Mouse (Mus musculus): ENCODE results near the gene Hist1h2af. TPM values are rescaled to one million over a fixed set of nuclear protein-coding genes. Genes with fewer than 3 reads are reported as not detected.
A peak's percentile ranks its signal among the peaks of the same experiment; 100 is the strongest.
"Not testable (repeated sequence)": the region's sequence is repeated elsewhere in the genome, so short reads cannot be mapped to it uniquely, and the experiment has no call there.

Gene Hist1h2af
- polyA plus RNA-seq, 1 experiment from 2014 or later = 7.8 TPM

GRCm38 (mm10) chr13:23574546-23575170 lies 41.0 kb downstream of the Hist1h2af start:
- Histone ChIP-seq H3K9ac (replicated peaks; ENCODE audit: low read length) (peak overlapping the region; percentile 61), H3K4me3 (ENCODE audit: low read depth, low read length) (peak overlapping the region; percentile 30), H3K4me2 (ENCODE audit: low read depth, low read length) (peak overlapping the region; percentile 52), H3K27ac (replicated peaks; ENCODE audit: low read depth, low read length) (peak overlapping the region; percentile 91)
- not testable (repeated sequence) for ATAC-seq (replicated peaks; ENCODE audit: insufficient number of reproducible peaks, low FRiP score, low TSS enrichment, low read depth); H3K27me3 ChIP-seq (ENCODE audit: control insufficient read depth, insufficient read depth, low read length); H3K9me3 ChIP-seq (replicated peaks; ENCODE audit: control insufficient read depth, low read length); H3K4me1 ChIP-seq (ENCODE audit: control insufficient read depth, insufficient read depth, low read length); H3K36me3 ChIP-seq (replicated peaks; ENCODE audit: control insufficient read depth, insufficient read depth, low read depth, low read length)
- WGBS = 0% methylated on average over 5 of the region's 39 CpGs
- peak; percentile 59 for DNase-seq (ENCODE audit: low spot score)

GRCm38 (mm10) chr13:23575271-23575851 lies 41.7 kb downstream of the Hist1h2af start, which contains the start of gene Hist1h3d:
Gene Hist1h3d, plus strand, starts transcription at chr13:23575763.
- no peaks in the 10 kb centered on the region for H3K4me1 ChIP-seq (ENCODE audit: control insufficient read depth, insufficient read depth, low read length)
- ATAC-seq (replicated peaks; ENCODE audit: insufficient number of reproducible peaks, low FRiP score, low TSS enrichment, low read depth) = peak; percentile 53

GRCm38 (mm10) chr13:23575864-23576313 lies 42.2 kb downstream of the Hist1h2af start:
- not testable (repeated sequence) for H3K4me1 ChIP-seq (ENCODE audit: control insufficient read depth, insufficient read depth, low read length); H3K27me3 ChIP-seq (ENCODE audit: control insufficient read depth, insufficient read depth, low read length); ATAC-seq (replicated peaks; ENCODE audit: insufficient number of reproducible peaks, low FRiP score, low TSS enrichment, low read depth); H3K36me3 ChIP-seq (replicated peaks; ENCODE audit: control insufficient read depth, insufficient read depth, low read depth, low read length); H3K9me3 ChIP-seq (replicated peaks; ENCODE audit: control insufficient read depth, low read length)
- DNase-seq (ENCODE audit: low spot score) = peak; percentile 50
- peak overlapping the region; percentile 48 for H3K4me3 ChIP-seq (ENCODE audit: low read depth, low read length)
- WGBS = 0% methylated on average over 9 of the region's 40 CpGs
- peak overlapping the region; percentile 79 for H3K9ac ChIP-seq (replicated peaks; ENCODE audit: low read length)
- H3K27ac ChIP-seq (replicated peaks; ENCODE audit: low read depth, low read length) = peak overlapping the region; percentile 91
- H3K4me2 ChIP-seq (ENCODE audit: low read depth, low read length) = peak overlapping the region; percentile 67

More at GRCm38 (mm10) chr13:23575271-23575851, 41.7 kb downstream of the Hist1h2af start, which contains the start of gene Hist1h3d:
- DNase-seq (ENCODE audit: low spot score) = peak; percentile 91
- H3K9me3 ChIP-seq (replicated peaks; ENCODE audit: control insufficient read depth, low read length) = no peaks in the 10 kb centered on the region
- WGBS = under 1% methylated on average over 17 of the region's 18 CpGs
- H3K4me2 ChIP-seq (ENCODE audit: low read depth, low read length) = peak within 1 kb of the TSS; percentile 67
- no peaks in the 10 kb centered on the region for H3K36me3 ChIP-seq (replicated peaks; ENCODE audit: control insufficient read depth, insufficient read depth, low read depth, low read length)
- H3K4me3 ChIP-seq (ENCODE audit: low read depth, low read length) = peak within 1 kb of the TSS; percentile 48
- peak within 1 kb of the TSS; percentile 79 for H3K9ac ChIP-seq (replicated peaks; ENCODE audit: low read length)
- H3K27me3 ChIP-seq (ENCODE audit: control insufficient read depth, insufficient read depth, low read length) = no peaks in the 10 kb centered on the region
- peak within 1 kb of the TSS; percentile 91 for H3K27ac ChIP-seq (replicated peaks; ENCODE audit: low read depth, low read length)

GRCm38 (mm10) chr13:23576351-23576881 lies 42.7 kb downstream of the Hist1h2af start:
- H3K4me3 ChIP-seq (ENCODE audit: low read depth, low read length) = peak overlapping the region; percentile 48
- peak overlapping the region; percentile 91 for H3K27ac ChIP-seq (replicated peaks; ENCODE audit: low read depth, low read length)
- H3K27me3 ChIP-seq (ENCODE audit: control insufficient read depth, insufficient read depth, low read length) = no peaks in the 10 kb centered on the region
- H3K4me1 ChIP-seq (ENCODE audit: control insufficient read depth, insufficient read depth, low read length) = no peaks in the 10 kb centered on the region
- no peak for ATAC-seq (replicated peaks; ENCODE audit: insufficient number of reproducible peaks, low FRiP score, low TSS enrichment, low read depth)
- H3K9ac ChIP-seq (replicated peaks; ENCODE audit: low read length) = peak overlapping the region; percentile 79
- 2% methylated on average over 7 of the region's 7 CpGs for WGBS
- peak; percentile 69 for DNase-seq (ENCODE audit: low spot score)
- no peaks in the 10 kb centered on the region for H3K36me3 ChIP-seq (replicated peaks; ENCODE audit: control insufficient read depth, insufficient read depth, low read depth, low read length)
- no peaks in the 10 kb centered on the region for H3K9me3 ChIP-seq (replicated peaks; ENCODE audit: control insufficient read depth, low read length)
- peak overlapping the region; percentile 67 for H3K4me2 ChIP-seq (ENCODE audit: low read depth, low read length)

GRCm38 (mm10) chr13:23576906-23577639 lies 43.4 kb downstream of the Hist1h2af start:
- Histone ChIP-seq H3K4me1 (ENCODE audit: control insufficient read depth, insufficient read depth, low read length) (no peaks in the 10 kb centered on the region), H3K9ac (replicated peaks; ENCODE audit: low read length) (peak overlapping the region; percentile 79), H3K4me3 (ENCODE audit: low read depth, low read length) (peak overlapping the region; percentile 48), H3K36me3 (replicated peaks; ENCODE audit: control insufficient read depth, insufficient read depth, low read depth, low read length) (no peaks in the 10 kb centered on the region), H3K27me3 (ENCODE audit: control insufficient read depth, insufficient read depth, low read length) (no peaks in the 10 kb centered on the region), H3K9me3 (replicated peaks; ENCODE audit: control insufficient read depth, low read length) (no peaks in the 10 kb centered on the region), H3K4me2 (ENCODE audit: low read depth, low read length) (peak overlapping the region; percentile 67), H3K27ac (replicated peaks; ENCODE audit: low read depth, low read length) (peak overlapping the region; percentile 91)
- WGBS = 41% methylated on average over 6 of the region's 6 CpGs
- no peak for DNase-seq (ENCODE audit: low spot score)
- ATAC-seq (replicated peaks; ENCODE audit: insufficient number of reproducible peaks, low FRiP score, low TSS enrichment, low read depth) = no peak

- WGBS = 83% methylated on average over 1 of the region's 1 CpGs
- Histone ChIP-seq H3K36me3 (replicated peaks; ENCODE audit: control insufficient read depth, insufficient read depth, low read depth, low read length) (no peaks in the 10 kb centered on the region), H3K4me2 (ENCODE audit: low read depth, low read length) (no peak overlapping the region), H3K9ac (replicated peaks; ENCODE audit: low read length) (no peak overlapping the region), H3K4me3 (ENCODE audit: low read depth, low read length) (no peak overlapping the region), H3K9me3 (replicated peaks; ENCODE audit: control insufficient read depth, low read length) (no peaks in the 10 kb centered on the region), H3K27ac (replicated peaks; ENCODE audit: low read depth, low read length) (no peak overlapping the region), H3K4me1 (ENCODE audit: control insufficient read depth, insufficient read depth, low read length) (no peaks in the 10 kb centered on the region), H3K27me3 (ENCODE audit: control insufficient read depth, insufficient read depth, low read length) (no peaks in the 10 kb centered on the region)
- DNase-seq (ENCODE audit: low spot score) = no peak
- ATAC-seq (replicated peaks; ENCODE audit: insufficient number of reproducible peaks, low FRiP score, low TSS enrichment, low read depth) = no peak
Observed at GRCm38 (mm10) chr13:23577835-23578234, 44.1 kb downstream of the Hist1h2af start.

DNA sequence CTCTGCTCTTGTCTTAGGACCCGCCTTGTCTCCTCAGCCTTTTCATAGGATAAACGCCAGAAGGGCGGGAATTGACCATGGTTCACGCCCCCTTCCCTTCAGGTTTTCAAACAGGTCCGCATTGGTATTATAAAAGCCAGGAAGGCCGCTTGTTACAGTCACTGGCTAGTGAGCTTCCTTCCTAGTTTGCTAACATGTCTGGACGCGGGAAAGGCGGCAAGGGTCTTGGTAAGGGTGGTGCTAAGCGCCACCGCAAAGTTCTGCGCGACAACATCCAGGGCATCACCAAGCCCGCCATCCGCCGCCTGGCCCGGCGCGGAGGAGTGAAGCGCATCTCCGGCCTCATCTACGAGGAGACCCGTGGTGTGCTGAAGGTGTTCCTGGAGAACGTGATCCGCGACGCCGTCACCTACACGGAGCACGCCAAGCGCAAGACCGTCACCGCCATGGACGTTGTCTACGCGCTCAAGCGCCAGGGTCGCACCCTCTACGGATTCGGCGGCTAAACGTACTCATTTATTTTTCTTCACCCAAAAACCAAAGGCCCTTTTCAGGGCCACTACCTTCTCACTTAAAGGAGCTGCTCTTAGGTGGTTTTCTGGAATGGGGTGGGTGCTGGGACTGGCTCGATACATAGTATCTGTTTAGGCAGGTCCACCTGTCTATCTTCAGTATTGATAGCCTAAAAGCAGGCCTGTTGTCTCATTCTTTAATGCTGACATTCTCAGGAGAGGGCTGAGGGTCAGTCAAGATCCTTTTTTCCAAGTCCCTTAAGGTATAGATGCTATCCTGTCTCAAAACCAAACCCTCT lies 47.9 kb downstream of the Hist1h2af start, which contains the start of gene Hist1h4d:
TSS of gene Hist1h4d (plus strand) at position 191 of the 811 bp plus-strand sequence.
- DNase-seq (ENCODE audit: low spot score) (peak; percentile 99), ATAC-seq (replicated peaks; ENCODE audit: insufficient number of reproducible peaks, low FRiP score, low TSS enrichment, low read depth) (peak; percentile 89)
- Histone ChIP-seq H3K27ac (replicated peaks; ENCODE audit: low read depth, low read length) (peak within 1 kb of the TSS; percentile 85), H3K27me3 (ENCODE audit: control insufficient read depth, insufficient read depth, low read length) (no peaks in the 10 kb centered on the region), H3K36me3 (replicated peaks; ENCODE audit: control insufficient read depth, insufficient read depth, low read depth, low read length) (no peaks in the 10 kb centered on the region), H3K4me3 (ENCODE audit: low read depth, low read length) (peak within 1 kb of the TSS; percentile 49), H3K9me3 (replicated peaks; ENCODE audit: control insufficient read depth, low read length) (no peaks in the 10 kb centered on the region), H3K9ac (replicated peaks; ENCODE audit: low read length) (peak within 1 kb of the TSS; percentile 81), H3K4me1 (ENCODE audit: control insufficient read depth, insufficient read depth, low read length) (no peaks in the 10 kb centered on the region; the same call in 1 of the 2 replicates), H3K4me2 (ENCODE audit: low read depth, low read length) (peak within 1 kb of the TSS; percentile 82)
- WGBS = under 1% methylated on average over 43 of the region's 43 CpGs

Data from embryonic facial prominence, embryonic 11.5 days (tissue).